Comparison of ENCODE assay signal across 8 mouse cellular contexts in the genomic region with DNA sequence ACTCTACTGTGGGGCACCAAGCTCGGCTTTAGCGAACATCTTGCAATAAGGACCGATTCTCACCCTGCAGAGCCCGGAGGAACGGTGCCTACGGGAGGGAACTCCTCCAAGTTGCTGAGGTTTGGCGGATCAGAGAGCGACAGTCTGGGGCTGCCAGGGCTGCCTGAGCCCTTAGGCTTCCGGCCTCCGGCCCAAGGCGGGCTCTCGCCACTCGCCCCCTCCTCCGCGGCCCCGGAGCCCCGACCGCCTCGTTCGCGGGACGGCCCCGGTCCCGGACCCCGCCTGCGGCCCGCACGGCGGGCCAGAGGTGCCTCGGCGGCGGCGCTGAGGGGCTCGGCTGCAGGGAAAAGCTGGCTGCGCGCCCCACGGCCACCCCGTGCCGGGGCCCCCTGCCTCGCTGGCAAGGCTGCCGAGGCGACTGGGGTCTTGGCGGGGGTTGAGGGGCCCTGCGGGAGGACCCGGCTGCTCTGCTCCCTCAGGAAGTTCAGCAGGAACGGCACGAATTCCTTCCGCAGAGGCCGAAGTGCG.
A peak's percentile ranks its signal among the peaks of the same experiment; 100 is the strongest.
DNase-seq lines count a peak whose midpoint lies in the region; ATAC-seq and TF ChIP-seq lines count a peak whose summit lies in the region.

No protein-coding gene starts in this region.

- H3K9ac ChIP-seq in embryonic facial prominence, embryonic 12.5 days = peak overlapping the region; percentile 95
- H3K9ac ChIP-seq in hindbrain, embryonic 16.5 days (ENCODE audit: low read depth, low read length) = peak overlapping the region; percentile 84
- H3K9ac ChIP-seq in stomach, embryonic 15.5 days = peak overlapping the region; percentile 87

- peaks cover 5% of the 10 kb centered on the region; the same call in 1 of the 2 replicates for H3K79me2 ChIP-seq in macrophage (ENCODE audit: inconsistent target)

- no peaks in the 10 kb centered on the region for H3K9me3 ChIP-seq in embryonic facial prominence, embryonic 12.5 days
- no peaks in the 10 kb centered on the region for H3K9me3 ChIP-seq in hindbrain, embryonic 16.5 days (ENCODE audit: control insufficient read depth, low read length)
- no peaks in the 10 kb centered on the region for H3K9me3 ChIP-seq in stomach, embryonic 15.5 days

- peak overlapping the region; percentile 95 for H3K4me2 ChIP-seq in embryonic facial prominence, embryonic 12.5 days (replicated peaks)
- H3K4me2 ChIP-seq in hindbrain, embryonic 16.5 days (ENCODE audit: low read length) = peak overlapping the region; percentile 99
- peak overlapping the region; percentile 89 for H3K4me2 ChIP-seq in stomach, embryonic 15.5 days

- no peaks in the 10 kb centered on the region for H3K27me3 ChIP-seq in embryonic facial prominence, embryonic 12.5 days
- H3K27me3 ChIP-seq in hindbrain, embryonic 16.5 days (replicated peaks; ENCODE audit: control insufficient read depth, insufficient read depth, low read length) = no peaks in the 10 kb centered on the region
- no peaks in the 10 kb centered on the region for H3K27me3 ChIP-seq in stomach, embryonic 15.5 days (replicated peaks)

- DNase-seq in layer of hippocampus, adult 2 months (ENCODE audit: low spot score in 2 of 2) = no peak
- no peak for DNase-seq in layer of hippocampus, adult 8-10 months (ENCODE audit: low spot score in 2 of 2)
- peak; percentile 44 for DNase-seq in NIH3T3 (ENCODE audit: low read depth)
- no peak for DNase-seq in cerebellum, adult 9-11 months

- H3K36me3 ChIP-seq in embryonic facial prominence, embryonic 12.5 days = peaks cover 31% of the 10 kb centered on the region
- peaks cover 23% of the 10 kb centered on the region for H3K36me3 ChIP-seq in hindbrain, embryonic 16.5 days (ENCODE audit: control insufficient read depth, insufficient read depth, low read length)
- H3K36me3 ChIP-seq in macrophage (ENCODE audit: inconsistent target) = peaks cover 31% of the 10 kb centered on the region; the same call in 1 of the 2 replicates
- peaks cover 25% of the 10 kb centered on the region for H3K36me3 ChIP-seq in stomach, embryonic 15.5 days

- H3K4me3 ChIP-seq in layer of hippocampus, adult 2 months = peak overlapping the region; percentile 60
- peak overlapping the region; percentile 96 for H3K4me3 ChIP-seq in embryonic facial prominence, embryonic 12.5 days
- H3K4me3 ChIP-seq in hindbrain, embryonic 16.5 days (ENCODE audit: low read length) = peak overlapping the region; percentile 98
- H3K4me3 ChIP-seq in macrophage (ENCODE audit: inconsistent target) = peak overlapping the region; percentile 41
- peak overlapping the region; percentile 75 for H3K4me3 ChIP-seq in stomach, embryonic 15.5 days (replicated peaks)

- under 1% methylated on average over 50 of the region's 50 CpGs for WGBS in embryonic facial prominence, embryonic 12.5 days
- WGBS in hindbrain, embryonic 16.5 days = under 1% methylated on average over 42 of the region's 50 CpGs
- WGBS in macrophage (ENCODE audit: missing documents) = under 1% methylated on average over 30 of the region's 50 CpGs
- WGBS in stomach, embryonic 15.5 days = under 1% methylated on average over 50 of the region's 50 CpGs

- H3K27ac ChIP-seq in layer of hippocampus, adult 2 months = peak overlapping the region; percentile 79
- H3K27ac ChIP-seq in embryonic facial prominence, embryonic 12.5 days = peak overlapping the region; percentile 90
- H3K27ac ChIP-seq in hindbrain, embryonic 16.5 days (ENCODE audit: low read depth, low read length) = peak overlapping the region; percentile 92
- H3K27ac ChIP-seq in macrophage = no peak overlapping the region
- peak overlapping the region; percentile 96 for H3K27ac ChIP-seq in stomach, embryonic 15.5 days

- ATAC-seq in embryonic facial prominence, embryonic 12.5 days (ENCODE audit: insufficient number of reproducible peaks, insufficient read depth, low FRiP score, low TSS enrichment) = peak; percentile 58; the same call in 1 of the 2 replicates
- ATAC-seq in hindbrain, embryonic 16.5 days = peak; percentile 34
- ATAC-seq in stomach, embryonic 15.5 days (ENCODE audit: insufficient read depth, low FRiP score, low read depth) = peak; percentile 11

- no peak for TF ChIP-seq CTCF in layer of hippocampus, adult 2 months (conservative IDR thresholded peaks at IDR 0.05)

- peaks cover 26% of the 10 kb centered on the region for H3K4me1 ChIP-seq in embryonic facial prominence, embryonic 12.5 days
- peaks cover 24% of the 10 kb centered on the region for H3K4me1 ChIP-seq in hindbrain, embryonic 16.5 days (ENCODE audit: control insufficient read depth, insufficient read depth, low read depth, low read length)
- H3K4me1 ChIP-seq in stomach, embryonic 15.5 days = peaks cover 17% of the 10 kb centered on the region; the same call in 1 of the 2 replicates

Comparison
In these comparisons a context has a peak if more than half of its experiments do, and no peak if none do; other contexts are left out.
1. H3K4me3 ChIP-seq: peak in every context shown above with its lines; median percentile 98 in hindbrain, embryonic 16.5 days; 96 in embryonic facial prominence, embryonic 12.5 days; 75 in stomach, embryonic 15.5 days; 60 in layer of hippocampus, adult 2 months; 41 in macrophage.